Mouse (Mus musculus): Measurements from ENCODE around the gene Hs3st6. TPM values are rescaled to one million over a fixed set of nuclear protein-coding genes. Genes with fewer than 3 reads are reported as not detected.
"Not testable (repeated sequence)": the region's sequence is repeated elsewhere in the genome, so short reads cannot be mapped to it uniquely, and the experiment has no call there.

Gene Hs3st6
- 2.9 TPM for polyA plus RNA-seq (2021)

GRCm38 (mm10) chr17:24752415-24753394 lies at the start of gene Hs3st6:
Hs3st6 (plus strand) TSS chr17:24752988.
- ATAC-seq (peak; percentile 12), DNase-seq (ENCODE audit: low read depth, low spot score) (no peak)
- no peak for TF ChIP-seq CTCF (IDR thresholded peaks at IDR 0.05)
- POLR2A ChIA-PET: interaction anchor here (0.6 to 1.4 kb wide), 2 partner anchors 9 to 797 kb away, joined by 3 to 4 read pairs; no protein-coding TSS in a partner anchor
- in situ Hi-C loops (cut with MboI; ENCODE audit: low pct_unique_long_range_greater_than_20kb): no loop called here
- CTCF ChIA-PET: interaction anchor here (1.8 to 2.0 kb wide), 2 partner anchors 12 to 65 kb away, joined by 6 to 7 read pairs; no protein-coding TSS in a partner anchor
- peaks cover 21% of the 10 kb centered on the region for H3K27me3 ChIP-seq

- ATAC-seq (no peak), DNase-seq (ENCODE audit: low read depth, low spot score) (no peak)
- H3K27me3 ChIP-seq: no peaks in the 10 kb centered on the region
- ChIA-PET POLR2A (interaction anchor here (2.3 kb wide), 1 partner anchor 8 kb away, joined by 11 read pairs; no protein-coding TSS in a partner anchor), CTCF (interaction anchor here (1.0 to 2.1 kb wide), 2 partner anchors 15 to 34 kb away, joined by 3 to 4 read pairs; no protein-coding TSS in a partner anchor)
- in situ Hi-C loops (cut with MboI; ENCODE audit: low pct_unique_long_range_greater_than_20kb): no loop called here
- no peak for TF ChIP-seq CTCF (IDR thresholded peaks at IDR 0.05)
Observed at GRCm38 (mm10) chr17:24705821-24706220, 47.0 kb upstream of the Hs3st6 start.

- ATAC-seq (peak; percentile 42), DNase-seq (ENCODE audit: low read depth, low spot score) (peak; percentile 71)
- ChIA-PET CTCF (interaction anchor here (1.0 to 2.1 kb wide), 2 partner anchors 36 to 79 kb away, joined by 3 to 4 read pairs; no protein-coding TSS in a partner anchor), POLR2A (interaction anchor here (0.5 to 2.3 kb wide), 5 partner anchors 10 to 37 kb away, joined by 3 to 11 read pairs (median 3); partner anchors contain the start of gene Zfp598)
- in situ Hi-C loops (cut with MboI; ENCODE audit: low pct_unique_long_range_greater_than_20kb): no loop called here
- no peak for TF ChIP-seq CTCF (IDR thresholded peaks at IDR 0.05)
- no peaks in the 10 kb centered on the region for H3K27me3 ChIP-seq
Observed at GRCm38 (mm10) chr17:24706982-24707800, 45.6 kb upstream of the Hs3st6 start, which contains the start of gene Tbl3. Tbl3 (minus strand) TSS chr17:24707660.

GRCm38 (mm10) chr17:24707801-24708425 lies 44.9 kb upstream of the Hs3st6 start:
- DNase-seq (ENCODE audit: low read depth, low spot score) (no peak), ATAC-seq (no peak)
- ChIA-PET CTCF (interaction anchor here (1.0 to 1.4 kb wide), 2 partner anchors 17 to 79 kb away, joined by 3 read pairs; no protein-coding TSS in a partner anchor), POLR2A (interaction anchor here (0.9 to 2.3 kb wide), 3 partner anchors 10 to 38 kb away, joined by 3 to 11 read pairs (median 4); partner anchors contain the start of gene Zfp598)
- H3K27me3 ChIP-seq: no peaks in the 10 kb centered on the region
- in situ Hi-C loops (cut with MboI; ENCODE audit: low pct_unique_long_range_greater_than_20kb): no loop called here
- TF ChIP-seq CTCF (IDR thresholded peaks at IDR 0.05): no peak

- ChIA-PET CTCF (interaction anchor here (1.4 kb wide), 1 partner anchor 18 kb away, joined by 3 read pairs; no protein-coding TSS in a partner anchor), POLR2A (no interaction called here)
- TF ChIP-seq CTCF (IDR thresholded peaks at IDR 0.05): no peak
- ATAC-seq: no peak
- in situ Hi-C loops (cut with MboI; ENCODE audit: low pct_unique_long_range_greater_than_20kb): no loop called here
- no peak for DNase-seq (ENCODE audit: low read depth, low spot score)
- no peaks in the 10 kb centered on the region for H3K27me3 ChIP-seq
Observed at GRCm38 (mm10) chr17:24708646-24709045, 44.1 kb upstream of the Hs3st6 start.

- no peak for DNase-seq (ENCODE audit: low read depth, low spot score)
- POLR2A ChIA-PET: interaction anchor here (1.0 kb wide), 1 partner anchor 12 kb away, joined by 3 read pairs; the partner anchor contains the start of gene Rpl3l
- CTCF ChIA-PET: interaction anchor here (1.0 kb wide), 1 partner anchor 243 kb away, joined by 3 read pairs; no protein-coding TSS in a partner anchor
- TF ChIP-seq CTCF (IDR thresholded peaks at IDR 0.05): no peak
- no peak for ATAC-seq
- no peaks in the 10 kb centered on the region for H3K27me3 ChIP-seq
- in situ Hi-C loops (cut with MboI; ENCODE audit: low pct_unique_long_range_greater_than_20kb): no loop called here
Observed at GRCm38 (mm10) chr17:24715556-24715955, 37.2 kb upstream of the Hs3st6 start.

- DNase-seq (ENCODE audit: low read depth, low spot score) (no peak), ATAC-seq (no peak)
- H3K27me3 ChIP-seq: no peaks in the 10 kb centered on the region
- POLR2A ChIA-PET: no interaction called here
- in situ Hi-C loops (cut with MboI; ENCODE audit: low pct_unique_long_range_greater_than_20kb): no loop called here
- TF ChIP-seq CTCF (IDR thresholded peaks at IDR 0.05): no peak
- CTCF ChIA-PET: interaction anchor here (1.0 kb wide), 1 partner anchor 243 kb away, joined by 3 read pairs; no protein-coding TSS in a partner anchor
Observed at GRCm38 (mm10) chr17:24716166-24716682, 36.6 kb upstream of the Hs3st6 start.

GRCm38 (mm10) chr17:24717943-24718342 lies 34.8 kb upstream of the Hs3st6 start, which contains the start of the genes Rnf151 and Rps2:
Rnf151 (minus strand) TSS chr17:24718063.
Rps2 (plus strand) TSS chr17:24718116.
- POLR2A ChIA-PET: no interaction called here
- ATAC-seq: no peak
- CTCF ChIA-PET: no interaction called here
- in situ Hi-C loops (cut with MboI; ENCODE audit: low pct_unique_long_range_greater_than_20kb): no loop called here
- TF ChIP-seq CTCF (IDR thresholded peaks at IDR 0.05): no peak
- no peaks in the 10 kb centered on the region for H3K27me3 ChIP-seq
- no peak for DNase-seq (ENCODE audit: low read depth, low spot score)

GRCm38 (mm10) chr17:24718938-24719337 lies 33.9 kb upstream of the Hs3st6 start:
- in situ Hi-C loops (cut with MboI; ENCODE audit: low pct_unique_long_range_greater_than_20kb); CTCF ChIA-PET; DNase-seq (ENCODE audit: low read depth, low spot score); H3K27me3 ChIP-seq; ATAC-seq: not testable (repeated sequence)
- POLR2A ChIA-PET: interaction anchor here (0.8 kb wide), 1 partner anchor 18 kb away, joined by 7 read pairs; no protein-coding TSS in a partner anchor
